Mouse (Mus musculus): ENCODE results near the gene Smarca4. TPM values are rescaled to one million over a fixed set of nuclear protein-coding genes. Genes with fewer than 3 reads are reported as not detected.
"Not testable (repeated sequence)": the region's sequence is repeated elsewhere in the genome, so short reads cannot be mapped to it uniquely, and the experiment has no call there.

Smarca4 gene
- total and polyA plus RNA-seq, 2 experiments from 2014 or later: 92.5 to 180 TPM

DNA sequence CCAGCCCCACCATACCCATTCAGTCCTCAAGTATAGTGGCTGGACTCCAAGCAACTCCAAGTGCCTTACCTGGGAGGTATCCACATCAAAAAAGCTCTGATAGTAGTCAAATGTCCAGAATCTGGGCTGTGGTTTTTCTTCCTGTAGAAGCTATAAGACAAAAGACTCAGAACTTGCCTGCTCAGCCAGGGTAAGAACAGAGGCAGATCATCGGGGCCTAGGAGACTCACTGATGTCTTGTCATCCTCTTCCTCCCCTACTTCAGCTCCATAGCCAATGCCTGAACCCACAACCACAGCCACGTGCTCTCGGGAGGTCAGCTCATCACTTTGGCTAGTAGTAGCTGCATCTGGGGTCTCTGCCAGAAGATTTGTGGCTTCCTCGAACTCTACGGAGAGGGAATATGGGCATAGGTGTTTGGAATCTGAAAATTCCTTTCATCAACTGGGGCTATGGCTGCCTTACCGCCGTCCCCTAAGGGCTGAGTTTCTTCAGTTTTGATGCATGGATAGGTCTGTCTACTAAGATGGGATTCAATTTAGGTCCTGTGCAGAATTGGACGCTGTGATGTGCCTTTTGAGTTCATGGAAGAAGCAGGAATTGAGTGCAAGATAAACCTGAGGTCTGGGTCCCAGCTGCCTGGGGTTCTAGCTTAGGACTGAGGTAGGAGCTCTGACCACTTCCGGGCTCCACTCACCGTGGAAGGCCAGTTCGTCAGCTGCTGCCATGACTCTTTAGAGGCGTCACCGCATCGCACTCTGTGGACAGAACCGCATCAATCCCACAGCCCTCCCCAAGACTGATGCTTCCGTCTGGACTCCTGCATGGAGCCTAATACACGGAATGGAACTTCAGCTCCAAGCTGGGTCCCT is 23.9 kb upstream of the Smarca4 start:
- WGBS: 22% methylated on average over 17 of the region's 17 CpGs
- H3K27ac ChIP-seq (ENCODE audit: low read depth, low read length): peak overlapping the region; percentile 74
- peak; percentile 60 for ATAC-seq
- no peak for DNase-seq
- H3K4me3 ChIP-seq (ENCODE audit: low read depth, low read length): peak overlapping the region; percentile 78
- peak overlapping the region; percentile 76 for H3K9ac ChIP-seq
- H3K36me3 ChIP-seq (ENCODE audit: insufficient read depth): peaks cover 34% of the 10 kb centered on the region
- peak overlapping the region; percentile 96 for H3K4me2 ChIP-seq (ENCODE audit: low read depth)
- no peak for TF ChIP-seq CTCF (IDR thresholded peaks at IDR 0.05; ENCODE audit: low read depth)
- H3K4me1 ChIP-seq (ENCODE audit: insufficient read depth): peaks cover 23% of the 10 kb centered on the region
- H3K9me3 ChIP-seq (ENCODE audit: low read length): no peaks in the 10 kb centered on the region
- H3K27me3 ChIP-seq (ENCODE audit: insufficient read depth, low read length): no peaks in the 10 kb centered on the region

GRCm38 (mm10) chr9:21592703-21593121 is 23.3 kb upstream of the Smarca4 start, which contains the start of the genes Timm29 and Yipf2:
TSS of gene Timm29 (plus strand) at chr9:21592722.
TSS of gene Yipf2 (minus strand) at chr9:21592828.
- TF ChIP-seq CTCF (IDR thresholded peaks at IDR 0.05; ENCODE audit: low read depth): no peak
- Histone ChIP-seq H3K4me2 (ENCODE audit: low read depth) (peak within 1 kb of the TSS; percentile 96), H3K9me3 (ENCODE audit: low read length) (no peaks in the 10 kb centered on the region), H3K4me1 (ENCODE audit: insufficient read depth) (peaks cover 23% of the 10 kb centered on the region), H3K4me3 (ENCODE audit: low read depth, low read length) (peak within 1 kb of the TSS; percentile 78), H3K27me3 (ENCODE audit: insufficient read depth, low read length) (no peaks in the 10 kb centered on the region), H3K27ac (ENCODE audit: low read depth, low read length) (peak within 1 kb of the TSS; percentile 90), H3K36me3 (ENCODE audit: insufficient read depth) (peaks cover 30% of the 10 kb centered on the region), H3K9ac (peak within 1 kb of the TSS; percentile 76)
- ATAC-seq (peak; percentile 95), DNase-seq (peak; percentile 98)
- under 1% methylated on average over 30 of the region's 30 CpGs for WGBS

DNA sequence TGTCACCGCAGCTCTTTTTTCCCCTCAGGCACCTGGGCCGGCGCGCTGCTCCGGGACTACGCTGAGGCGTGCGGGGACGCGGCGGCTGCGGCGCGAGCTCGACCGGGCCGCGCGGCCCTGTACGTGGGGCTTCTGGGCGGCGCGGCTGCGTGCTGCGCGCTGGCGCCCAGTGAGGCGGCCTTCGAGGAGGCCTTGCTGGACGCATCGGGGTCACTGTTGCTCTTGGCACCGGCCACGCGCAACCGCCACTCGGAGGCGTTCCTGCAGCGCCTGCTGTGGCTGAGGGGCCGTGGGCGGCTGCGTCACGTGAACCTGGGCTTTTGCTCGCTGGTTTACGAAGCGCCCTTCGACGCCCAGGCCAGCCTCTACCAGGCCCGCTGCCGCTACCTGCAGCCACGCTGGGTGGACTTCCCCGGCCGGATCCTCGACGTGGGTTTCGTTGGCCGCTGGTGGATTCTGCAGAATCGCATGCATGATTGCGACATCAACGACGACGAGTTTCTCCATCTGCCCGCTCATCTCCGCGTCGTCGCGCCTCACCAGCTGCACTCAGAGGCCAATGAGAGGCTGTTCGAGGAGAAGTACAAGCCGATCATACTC is 22.7 kb upstream of the Smarca4 start:
- peak overlapping the region; percentile 96 for H3K4me2 ChIP-seq (ENCODE audit: low read depth)
- DNase-seq (no peak), ATAC-seq (peak; percentile 61)
- TF ChIP-seq CTCF (IDR thresholded peaks at IDR 0.05; ENCODE audit: low read depth): no peak
- H3K4me3 ChIP-seq (ENCODE audit: low read depth, low read length): peak overlapping the region; percentile 78
- peaks cover 23% of the 10 kb centered on the region for H3K4me1 ChIP-seq (ENCODE audit: insufficient read depth)
- H3K9ac ChIP-seq: peak overlapping the region; percentile 76
- WGBS: 4% methylated on average over 63 of the region's 69 CpGs
- peak overlapping the region; percentile 90 for H3K27ac ChIP-seq (ENCODE audit: low read depth, low read length)
- no peaks in the 10 kb centered on the region for H3K27me3 ChIP-seq (ENCODE audit: insufficient read depth, low read length)
- H3K36me3 ChIP-seq (ENCODE audit: insufficient read depth): peaks cover 27% of the 10 kb centered on the region
- H3K9me3 ChIP-seq (ENCODE audit: low read length): no peaks in the 10 kb centered on the region

DNA sequence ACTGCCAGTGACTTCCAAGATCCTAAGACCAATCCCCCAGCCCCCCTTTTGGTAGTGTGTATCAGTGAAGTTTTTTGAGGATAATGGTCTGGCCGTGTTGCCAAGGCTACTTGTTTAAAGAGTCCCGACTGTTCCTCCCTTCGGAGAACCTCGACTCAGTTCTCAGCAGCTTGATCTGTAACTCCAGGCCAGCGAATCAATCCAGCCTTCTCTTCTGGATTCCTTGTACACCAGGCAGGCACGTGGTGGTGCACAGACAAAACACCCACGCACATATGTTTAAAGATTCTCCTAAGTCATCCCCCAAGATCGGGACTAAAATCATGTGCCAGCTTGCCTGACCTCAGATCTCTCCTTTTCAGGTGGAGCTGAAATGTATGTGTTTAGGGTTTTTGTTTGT is 21.6 kb upstream of the Smarca4 start:
- DNase-seq; H3K9me3 ChIP-seq (ENCODE audit: low read length); H3K27ac ChIP-seq (ENCODE audit: low read depth, low read length); H3K27me3 ChIP-seq (ENCODE audit: insufficient read depth, low read length); ATAC-seq; H3K9ac ChIP-seq; H3K4me3 ChIP-seq (ENCODE audit: low read depth, low read length): not testable (repeated sequence)
- H3K4me1 ChIP-seq (ENCODE audit: insufficient read depth): peaks cover 23% of the 10 kb centered on the region
- H3K36me3 ChIP-seq (ENCODE audit: insufficient read depth): peaks cover 15% of the 10 kb centered on the region
- H3K4me2 ChIP-seq (ENCODE audit: low read depth): peak overlapping the region; percentile 96
- WGBS: 87% methylated on average over 8 of the region's 8 CpGs

DNA sequence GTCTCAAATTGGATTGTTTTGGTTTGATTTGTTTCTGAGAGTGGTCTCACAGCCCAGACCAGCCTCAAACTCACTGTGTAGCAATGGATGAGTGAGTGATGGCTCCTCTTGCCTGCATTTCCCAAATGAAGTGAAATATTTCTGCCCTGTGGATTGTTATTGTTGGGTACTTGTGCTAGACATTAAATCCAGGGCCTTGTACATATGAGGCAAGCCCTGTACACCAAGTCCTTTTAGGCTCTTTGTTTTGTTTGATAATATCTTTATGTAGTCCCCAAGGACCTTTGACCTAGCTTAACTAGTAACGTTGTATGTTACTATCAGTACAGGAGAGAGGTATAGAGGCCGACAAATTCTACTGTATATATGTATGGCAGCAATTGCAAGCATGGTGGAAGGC is 21.1 kb upstream of the Smarca4 start:
- Histone ChIP-seq H3K27ac (ENCODE audit: low read depth, low read length) (no peak overlapping the region), H3K4me3 (ENCODE audit: low read depth, low read length) (no peak overlapping the region), H3K36me3 (ENCODE audit: insufficient read depth) (peaks cover 11% of the 10 kb centered on the region), H3K4me2 (ENCODE audit: low read depth) (no peak overlapping the region), H3K4me1 (ENCODE audit: insufficient read depth) (peaks cover 23% of the 10 kb centered on the region), H3K9me3 (ENCODE audit: low read length) (no peaks in the 10 kb centered on the region), H3K9ac (no peak overlapping the region), H3K27me3 (ENCODE audit: insufficient read depth, low read length) (no peaks in the 10 kb centered on the region)
- DNase-seq: no peak
- no peak for ATAC-seq
- WGBS: 91% methylated on average over 2 of the region's 2 CpGs
- TF ChIP-seq CTCF (IDR thresholded peaks at IDR 0.05; ENCODE audit: low read depth): no peak

DNA sequence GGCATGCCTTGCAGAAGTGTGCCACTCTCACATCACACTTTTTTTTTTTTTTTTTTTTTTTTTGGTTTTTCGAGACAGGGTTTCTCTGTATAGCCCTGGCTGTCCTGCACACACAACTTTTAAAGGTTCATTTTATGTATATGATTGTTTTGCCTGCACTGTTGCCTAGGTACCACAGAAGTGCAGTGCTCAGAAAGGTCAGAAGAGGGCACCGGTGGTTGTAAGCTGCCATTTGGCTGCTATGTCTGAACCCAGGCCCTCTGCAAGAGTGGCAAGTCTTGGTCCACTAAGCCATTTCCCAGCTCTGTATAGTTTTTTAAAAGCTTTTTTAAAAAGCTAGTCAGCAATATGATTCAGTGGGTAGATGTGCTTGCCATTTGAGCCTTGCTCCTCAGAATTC is 17.8 kb upstream of the Smarca4 start:
- Histone ChIP-seq H3K9me3 (ENCODE audit: low read length) (no peaks in the 10 kb centered on the region), H3K27ac (ENCODE audit: low read depth, low read length) (no peak overlapping the region), H3K4me2 (ENCODE audit: low read depth) (no peak overlapping the region), H3K4me3 (ENCODE audit: low read depth, low read length) (no peak overlapping the region), H3K36me3 (ENCODE audit: insufficient read depth) (peaks cover 5% of the 10 kb centered on the region), H3K27me3 (ENCODE audit: insufficient read depth, low read length) (no peaks in the 10 kb centered on the region), H3K9ac (no peak overlapping the region), H3K4me1 (ENCODE audit: insufficient read depth) (peaks cover 15% of the 10 kb centered on the region)
- TF ChIP-seq CTCF (IDR thresholded peaks at IDR 0.05; ENCODE audit: low read depth): no peak
- 64% methylated on average over 2 of the region's 2 CpGs for WGBS
- DNase-seq: no peak
- ATAC-seq: peak; percentile 17; the same call in 1 of the 2 replicates

- WGBS: 71% methylated on average over 3 of the region's 3 CpGs
- no peak overlapping the region for H3K27ac ChIP-seq (ENCODE audit: low read depth, low read length)
These were observed 15.8 kb upstream of the Smarca4 start for GRCm38 (mm10) chr9:21600186-21600585.

More at GRCm38 (mm10) chr9:21600186-21600585, 15.8 kb upstream of the Smarca4 start:
- H3K4me2 ChIP-seq (ENCODE audit: low read depth): no peak overlapping the region
- H3K4me3 ChIP-seq (ENCODE audit: low read depth, low read length): no peak overlapping the region
- ATAC-seq (no peak), DNase-seq (no peak)
- no peaks in the 10 kb centered on the region for H3K27me3 ChIP-seq (ENCODE audit: insufficient read depth, low read length)
- no peaks in the 10 kb centered on the region for H3K9me3 ChIP-seq (ENCODE audit: low read length)
- H3K4me1 ChIP-seq (ENCODE audit: insufficient read depth): peaks cover under 1% of the 10 kb centered on the region; the same call in 1 of the 2 replicates
- H3K9ac ChIP-seq: no peak overlapping the region
- no peak for TF ChIP-seq CTCF (IDR thresholded peaks at IDR 0.05; ENCODE audit: low read depth)
- peaks cover 5% of the 10 kb centered on the region for H3K36me3 ChIP-seq (ENCODE audit: insufficient read depth)
